Mouse (Mus musculus): Measurements from ENCODE around the gene Tbx2. TPM values are rescaled to one million over a fixed set of nuclear protein-coding genes. Genes with fewer than 3 reads are reported as not detected.

Tbx2 gene
- total RNA-seq, 2 experiments from 2014 or later = 1.9 to 2.0 TPM

DNA sequence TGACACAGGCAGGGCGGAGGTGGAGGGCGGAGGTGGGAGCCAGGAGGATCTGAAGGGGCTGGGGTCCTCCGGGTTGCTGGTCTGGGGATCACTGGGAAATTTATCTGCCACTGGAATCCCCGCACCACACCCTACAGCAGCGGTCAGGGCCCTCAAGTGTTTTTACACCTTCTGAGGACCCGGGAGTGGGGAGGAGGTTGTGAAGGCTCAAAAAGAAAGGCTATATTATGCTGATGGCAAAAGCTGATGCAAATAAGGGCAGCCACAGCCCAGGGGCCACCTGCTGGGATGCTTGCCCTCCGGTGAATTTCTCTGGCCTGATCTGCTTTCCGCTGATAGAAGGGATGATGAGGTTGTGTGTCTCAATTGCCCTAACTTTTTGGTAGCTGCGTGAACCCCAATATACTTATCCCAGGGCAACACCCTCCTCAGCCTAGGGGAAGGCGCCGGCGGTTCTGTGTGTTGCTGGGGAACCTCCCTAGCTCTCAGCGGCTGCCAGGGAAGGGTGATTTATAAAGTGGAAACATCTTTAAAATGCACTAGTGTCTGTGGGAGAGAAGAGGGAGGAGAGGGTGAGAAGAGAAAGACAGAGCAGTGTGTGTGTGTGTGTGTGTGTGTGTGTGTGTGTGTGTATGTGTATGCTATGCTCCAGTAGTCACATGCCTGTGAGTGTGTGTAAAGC is 58.8 kb downstream of the Tbx2 start:
- TF ChIP-seq CTCF (IDR thresholded peaks at IDR 0.05) = no peak
- DNase-seq (ENCODE audit: extremely low spot score in 1 of 2, low spot score in 2 of 2) = no peak
- H3K4me3 ChIP-seq = no peak overlapping the region
- intact Hi-C loops (cut with DNase I) = no loop called here
- H3K27ac ChIP-seq = no peak overlapping the region

Other genes starting within 250 kb of the Tbx2 start
- gene Gm11444, start 17.8 kb downstream of the Tbx2 start, total RNA-seq (2021) = not detected
- under 1 TPM in 1 of 2 experiments, not detected in 1; 0.19 TPM for gene Tbx4, start 53.9 kb downstream of the Tbx2 start, total RNA-seq (2021)